Mouse (Mus musculus) heart, postnatal 0 days (tissue): Measurements from ENCODE around the gene BC107364.

Experiments used
- CTCF ChIP-seq: IDR thresholded peaks from 2 replicates; pipeline ENCODE4 v1.5.1; 2016; ENCODE audit warnings: antibody characterized with exemption, control low read depth, low read depth
- EP300 ChIP-seq: IDR thresholded peaks from 2 replicates; pipeline ENCODE4 v1.6.1; 2016; ENCODE audit warnings: antibody characterized with exemption, low read depth

- TF ChIP-seq CTCF (no peak), EP300 (no peak)
These were observed 49.4 kb upstream of the BC107364 start for GRCm38 (mm10) chr3:96501391-96502115.
